Mouse (Mus musculus): ENCODE measurements around the gene Foxred2. TPM values are rescaled to one million over a fixed set of nuclear protein-coding genes. Genes with fewer than 3 reads are reported as not detected.

Foxred2 gene
- polyA plus RNA-seq, 1 experiment = not detected

DNA sequence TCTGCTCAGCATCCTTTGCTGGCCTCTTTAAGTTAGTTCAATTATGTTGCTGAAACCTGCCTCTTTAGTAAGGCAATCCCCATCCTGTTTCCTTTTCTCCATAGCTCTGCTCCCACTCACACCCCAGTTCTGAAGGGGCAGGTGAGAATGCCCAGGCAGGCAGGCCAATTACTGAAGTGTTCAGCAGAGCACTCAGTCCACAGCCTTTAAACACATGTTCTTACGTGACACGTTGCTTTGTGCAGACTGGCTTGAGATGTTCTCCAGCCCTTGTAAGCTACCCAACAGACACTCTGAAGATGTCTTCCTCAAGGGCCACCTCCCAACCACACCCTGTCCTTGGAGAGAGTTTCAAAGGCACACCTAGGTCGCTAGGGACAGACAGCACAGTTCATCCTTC lies 1.5 kb upstream of the Foxred2 start:
- TF ChIP-seq GATA1 (IDR thresholded peaks at IDR 0.05; ENCODE audit: low read length) = no peak

DNA sequence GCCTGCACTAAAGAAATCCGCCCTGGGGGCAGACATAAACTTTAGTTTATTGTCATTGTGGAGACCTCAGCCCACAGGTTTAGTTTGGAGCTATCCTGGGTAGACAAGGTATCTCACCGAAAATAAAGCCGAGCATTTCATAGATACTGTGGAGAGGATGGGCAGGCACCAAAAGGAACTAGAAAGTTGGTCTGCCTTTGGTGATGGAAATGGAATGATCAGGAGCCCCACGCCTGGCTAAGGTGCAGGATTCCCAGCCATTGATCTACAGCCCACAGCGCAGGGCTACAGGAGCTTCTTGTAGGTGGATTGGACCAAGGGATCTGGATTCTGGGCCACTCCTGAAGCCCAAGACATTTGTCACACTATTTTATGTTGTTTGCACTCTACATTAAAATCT lies 1.1 kb upstream of the Foxred2 start:
- no peak for TF ChIP-seq GATA1 (IDR thresholded peaks at IDR 0.05; ENCODE audit: low read length)

DNA sequence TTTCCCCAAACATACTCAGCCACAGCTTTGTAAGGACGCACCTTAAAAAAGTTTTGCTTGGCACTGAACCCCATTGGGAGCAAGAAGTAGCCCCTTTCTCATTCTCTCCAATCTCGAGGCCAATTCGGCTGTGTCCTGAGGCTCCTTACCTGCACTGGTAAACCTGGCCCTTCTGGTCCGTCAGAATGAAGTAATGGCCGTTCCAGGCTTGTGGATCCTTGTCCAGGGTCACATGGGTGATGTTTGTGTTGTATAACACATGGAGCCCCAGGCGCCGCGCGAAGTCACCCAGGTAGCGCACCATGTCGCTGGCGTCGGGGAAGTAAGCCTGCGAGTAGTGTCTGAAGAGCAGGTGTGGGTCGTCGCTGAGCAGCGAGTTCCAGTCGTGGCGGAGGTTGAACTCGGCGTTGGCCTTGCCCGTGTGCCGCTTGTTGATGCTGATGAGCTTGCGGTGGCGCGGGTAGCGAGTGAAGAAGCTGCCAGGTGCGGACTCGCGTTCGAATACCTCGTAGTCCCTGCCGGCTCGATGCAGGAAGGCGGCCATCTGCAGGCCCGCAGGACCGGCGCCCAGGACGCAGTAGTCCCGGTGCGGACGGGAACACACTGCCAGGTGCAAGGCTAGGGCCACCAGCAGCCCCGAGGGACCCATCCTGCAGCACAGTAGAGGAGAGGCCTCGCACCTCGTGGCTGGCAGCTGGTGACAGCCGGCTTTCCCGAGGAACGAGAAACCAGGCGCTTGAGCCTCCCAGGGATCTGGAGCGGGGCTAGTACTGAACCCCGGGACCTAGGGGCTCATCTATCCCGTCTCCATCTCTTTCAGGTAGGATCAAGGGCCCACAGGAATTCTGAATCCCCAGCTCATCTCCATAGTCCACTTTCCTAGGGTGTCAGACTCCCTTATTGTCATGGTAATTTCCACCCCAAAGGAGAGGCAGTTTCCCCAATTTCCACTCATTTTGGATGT lies 800 bp downstream of the Foxred2 start:
- TF ChIP-seq GATA1 (IDR thresholded peaks at IDR 0.05; ENCODE audit: low read length) = no peak

DNA sequence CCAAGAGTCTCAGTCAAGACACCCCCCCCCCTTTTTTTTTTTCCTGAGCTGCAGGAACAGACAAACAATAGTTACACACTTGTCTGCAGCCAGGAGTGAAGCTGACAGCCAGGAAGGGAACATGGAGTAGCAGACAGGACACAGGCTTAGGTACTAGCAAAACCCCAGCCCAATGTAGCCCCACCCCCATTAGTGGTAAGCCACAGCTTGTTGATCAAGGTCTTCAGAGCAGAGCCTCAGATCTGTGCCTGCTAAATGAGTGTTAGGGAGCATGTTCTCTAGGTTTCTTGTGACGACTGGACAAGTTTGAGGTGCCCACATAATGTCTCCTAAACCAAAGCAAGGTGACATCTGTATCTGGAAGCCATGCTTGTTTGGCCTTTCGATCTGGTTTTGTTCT lies 2.2 kb downstream of the Foxred2 start:
- TF ChIP-seq GATA1 (IDR thresholded peaks at IDR 0.05; ENCODE audit: low read length) = no peak

DNA sequence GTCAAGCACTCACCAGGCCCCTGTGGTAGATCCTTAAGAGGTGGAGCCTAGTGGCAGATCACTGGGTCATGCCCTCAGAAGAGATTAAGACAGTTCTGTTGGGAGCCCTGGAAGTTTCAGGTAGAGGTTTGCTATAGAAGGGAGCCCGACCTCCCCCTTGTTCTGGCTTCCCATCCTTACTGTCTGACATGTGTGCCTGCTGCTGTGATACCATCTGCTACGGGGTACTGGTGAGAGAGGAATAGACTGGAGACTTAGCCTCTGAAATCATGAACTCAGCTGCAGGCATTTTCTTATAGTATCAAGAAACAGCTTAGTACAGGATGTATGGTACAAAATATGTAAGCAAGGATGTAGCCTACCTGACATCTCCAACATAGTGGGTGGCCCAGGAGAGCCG lies 3.6 kb downstream of the Foxred2 start:
- TF ChIP-seq GATA1 (IDR thresholded peaks at IDR 0.05; ENCODE audit: low read length) = no peak

DNA sequence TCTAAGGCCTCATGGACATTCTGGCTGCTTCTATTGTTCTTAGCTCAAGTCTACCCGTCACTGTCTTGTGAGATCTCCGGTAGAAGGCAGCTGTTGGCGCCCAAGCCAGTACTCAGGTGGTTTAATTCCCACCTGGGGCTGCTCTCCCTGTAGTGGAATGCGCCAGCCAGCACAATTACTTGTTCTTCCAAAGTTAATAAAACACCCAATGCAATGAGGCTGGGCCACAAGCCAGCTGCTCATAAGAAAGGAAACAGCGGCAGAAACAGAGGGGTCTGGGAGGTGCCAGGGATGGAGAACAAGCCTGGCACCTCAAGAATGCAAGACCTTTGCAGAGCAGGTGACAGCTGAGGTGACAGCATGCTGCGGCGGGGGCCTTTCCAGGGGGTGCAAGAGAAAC lies 7.5 kb downstream of the Foxred2 start:
- no peak for TF ChIP-seq GATA1 (IDR thresholded peaks at IDR 0.05; ENCODE audit: low read length)

DNA sequence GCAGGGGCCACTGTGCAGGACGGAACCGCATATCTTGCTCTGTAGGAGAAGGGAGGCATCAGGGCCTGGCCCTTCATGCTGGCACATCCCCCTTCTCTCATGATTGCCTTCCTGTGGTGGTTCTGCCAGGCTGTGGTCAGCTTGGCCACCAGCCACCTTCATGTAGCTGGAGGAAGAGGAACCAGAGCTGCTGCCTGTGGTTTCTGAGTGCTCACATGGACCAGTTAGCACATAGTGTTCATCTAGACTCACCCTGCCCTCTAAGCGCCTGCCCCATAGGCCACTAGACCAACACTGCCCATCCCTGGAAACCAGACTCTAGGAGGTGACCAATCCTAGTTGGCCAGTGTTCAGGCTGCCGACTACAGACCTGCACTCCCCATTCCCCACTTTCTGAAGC lies 10.8 kb downstream of the Foxred2 start:
- TF ChIP-seq GATA1 (IDR thresholded peaks at IDR 0.05; ENCODE audit: low read length) = no peak

DNA sequence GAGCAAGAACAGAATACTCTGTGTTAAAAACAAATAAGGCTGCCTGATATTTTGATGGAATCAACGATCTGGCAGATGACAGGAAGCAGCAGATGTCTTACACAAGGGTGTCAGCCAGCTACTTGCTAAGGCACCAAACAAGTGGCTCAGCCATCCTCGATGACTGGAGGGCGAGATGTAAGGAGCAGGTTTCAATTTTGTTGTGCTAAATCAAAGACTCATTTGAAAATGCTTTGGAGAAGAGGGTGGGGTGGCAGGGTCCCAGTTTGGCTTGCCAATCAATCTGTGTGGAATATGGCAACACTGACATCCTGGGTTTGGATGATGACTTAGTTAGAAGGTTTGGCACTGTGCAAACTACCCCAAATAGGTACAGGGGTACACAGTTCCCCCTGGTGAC lies 15.0 kb downstream of the Foxred2 start:
- TF ChIP-seq GATA1 (IDR thresholded peaks at IDR 0.05; ENCODE audit: low read length) = no peak

DNA sequence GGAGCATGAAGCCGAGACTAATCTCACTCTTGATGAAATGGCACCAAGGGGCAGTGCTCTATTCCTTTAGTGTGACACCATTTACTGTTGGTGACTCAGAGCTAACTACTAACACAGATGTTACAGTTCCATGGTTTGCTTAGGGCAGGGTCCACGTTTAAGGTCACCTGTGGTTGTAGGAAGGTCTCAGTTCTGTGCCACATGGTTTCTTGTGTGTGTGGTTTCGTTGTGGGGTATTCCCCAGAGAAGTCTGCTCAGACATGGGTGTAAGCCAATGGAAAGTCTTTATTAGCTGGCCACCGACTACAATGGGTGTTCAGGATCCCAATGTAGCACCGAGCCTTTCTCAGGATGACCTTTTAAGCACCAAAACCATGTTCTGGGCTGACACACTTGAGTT lies 18.0 kb downstream of the Foxred2 start:
- TF ChIP-seq GATA1 (IDR thresholded peaks at IDR 0.05; ENCODE audit: low read length) = no peak

DNA sequence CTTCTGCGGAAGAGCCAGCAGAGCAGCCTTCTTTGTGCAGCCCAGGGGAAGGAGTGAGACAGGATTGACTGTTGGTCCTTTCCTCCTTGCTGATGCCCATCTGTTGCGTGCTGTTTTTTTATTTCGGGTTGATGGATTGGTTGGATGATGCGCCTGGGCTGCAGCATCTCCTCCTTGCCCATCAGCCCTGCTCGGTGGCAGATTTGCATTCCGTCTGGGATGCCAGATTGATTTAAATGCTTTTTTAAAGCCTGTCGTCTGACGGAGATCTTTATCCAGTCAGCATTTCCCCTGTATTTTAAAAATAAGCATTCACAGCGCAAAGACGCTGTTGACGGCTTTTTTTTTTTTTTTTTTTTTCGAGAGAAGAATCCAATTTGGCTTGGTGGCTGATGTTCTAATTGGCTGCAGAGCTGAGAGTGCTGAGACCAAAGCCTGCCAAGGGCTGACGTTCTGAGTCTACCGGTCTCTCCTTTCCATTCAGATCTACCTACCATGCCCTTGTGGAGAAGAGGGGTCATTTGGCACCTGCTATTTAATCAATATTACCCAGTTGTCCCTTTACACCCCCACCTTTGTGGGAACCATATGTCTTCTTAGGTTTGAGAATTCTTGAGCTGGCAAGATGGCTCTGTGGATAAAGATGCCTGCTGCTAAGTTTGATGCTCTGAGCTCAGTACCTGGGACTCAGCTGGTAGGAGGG lies 20.7 kb downstream of the Foxred2 start:
- TF ChIP-seq GATA1 (IDR thresholded peaks at IDR 0.05; ENCODE audit: low read length) = no peak

DNA sequence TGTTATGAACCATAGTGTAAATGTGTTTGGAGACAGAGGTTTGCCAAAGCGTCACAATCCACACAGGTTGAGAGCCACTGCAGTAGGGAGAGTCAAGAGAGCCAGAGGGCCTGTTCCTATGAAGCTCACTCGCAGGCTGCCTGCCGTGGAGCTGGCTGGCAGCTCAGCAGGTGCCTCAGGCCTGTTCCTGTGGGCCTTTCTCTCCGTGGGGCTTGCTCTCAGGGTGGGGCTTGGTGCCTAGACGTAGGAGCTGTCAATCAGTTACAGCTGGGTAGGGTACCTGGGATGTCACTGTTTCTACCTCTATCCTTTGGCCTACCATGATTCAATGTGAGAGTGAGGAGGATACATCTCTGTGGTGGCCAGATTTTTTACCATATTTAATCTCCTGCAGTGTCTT lies 21.6 kb downstream of the Foxred2 start:
- TF ChIP-seq GATA1 (IDR thresholded peaks at IDR 0.05; ENCODE audit: low read length) = no peak

DNA sequence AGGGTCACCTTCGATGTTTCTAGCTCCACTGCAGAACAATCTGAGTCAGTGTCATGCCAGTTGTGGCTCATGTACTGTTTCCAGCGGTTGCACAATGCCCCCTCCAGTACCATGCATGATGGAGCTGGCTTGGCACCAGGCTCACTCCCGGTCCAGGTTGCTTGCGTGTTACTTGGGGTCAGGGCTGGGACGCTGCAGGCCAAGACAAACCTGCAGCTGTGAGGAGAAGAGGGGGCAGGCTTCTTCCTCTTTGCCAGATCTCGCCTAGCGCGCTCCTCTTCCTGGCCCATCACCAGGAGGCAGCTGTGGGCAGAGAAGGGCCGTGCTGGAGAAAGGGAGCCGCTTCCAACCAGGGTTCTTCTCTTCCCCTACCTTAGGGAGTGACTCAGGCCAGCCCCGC lies 22.2 kb downstream of the Foxred2 start:
- no peak for TF ChIP-seq GATA1 (IDR thresholded peaks at IDR 0.05; ENCODE audit: low read length)

DNA sequence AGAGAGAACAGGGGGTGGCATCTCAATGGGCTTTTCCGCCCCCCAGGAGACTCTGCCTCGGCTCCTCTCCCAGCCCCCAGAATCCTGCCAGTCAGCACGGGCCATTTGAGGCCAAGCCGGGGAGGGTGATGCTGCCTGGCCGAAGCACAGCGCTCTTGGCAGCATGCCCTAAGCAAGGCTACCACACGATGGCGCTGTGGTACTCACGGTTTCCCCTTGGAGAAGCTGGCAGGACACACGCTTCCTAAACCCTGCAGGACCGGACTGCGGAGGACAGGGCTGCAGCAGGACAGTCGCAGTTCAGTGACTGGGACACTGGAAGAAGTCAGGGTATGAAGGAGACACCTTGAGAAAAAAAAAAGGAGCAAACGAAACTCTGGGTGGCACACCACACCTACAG lies 22.8 kb downstream of the Foxred2 start:
- no peak for TF ChIP-seq GATA1 (IDR thresholded peaks at IDR 0.05; ENCODE audit: low read length)

DNA sequence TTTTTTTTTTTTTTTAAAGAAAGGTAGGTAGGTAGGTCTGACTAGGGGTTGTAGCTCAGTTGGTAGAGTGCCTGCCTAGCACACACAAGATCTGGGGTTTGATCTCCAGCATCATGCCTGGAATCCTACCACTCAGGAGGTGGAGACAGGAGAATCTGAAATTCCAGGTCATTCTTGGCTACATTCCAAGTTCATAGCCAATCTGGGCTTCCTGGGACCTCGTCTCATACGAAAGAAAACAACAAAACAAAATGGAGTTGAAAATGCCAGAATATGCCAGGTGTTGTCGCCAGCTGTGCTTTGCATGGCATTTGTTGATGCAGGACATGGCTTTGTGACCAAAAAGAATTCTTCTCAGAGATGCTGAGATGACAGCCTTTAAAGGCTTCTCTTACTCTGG lies 23.3 kb downstream of the Foxred2 start:
- TF ChIP-seq GATA1 (IDR thresholded peaks at IDR 0.05; ENCODE audit: low read length) = no peak

DNA sequence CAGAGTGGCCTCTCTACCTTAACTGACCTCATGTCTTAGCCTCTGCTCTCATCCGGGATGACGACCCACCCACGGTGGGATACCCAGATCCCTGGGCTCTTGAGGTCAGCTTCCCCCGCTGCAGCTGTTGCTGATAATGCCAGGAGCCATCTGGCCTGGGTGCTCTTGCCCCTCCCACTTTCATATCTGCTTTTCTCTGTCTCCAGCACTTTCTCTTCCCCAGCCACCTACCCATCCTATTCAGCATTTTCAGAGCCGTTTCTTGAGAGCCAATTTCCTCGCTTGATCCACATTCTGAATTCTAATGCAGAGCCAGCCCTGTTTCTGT lies 24.9 kb downstream of the Foxred2 start:
- TF ChIP-seq GATA1 (IDR thresholded peaks at IDR 0.05; ENCODE audit: low read length) = no peak

DNA sequence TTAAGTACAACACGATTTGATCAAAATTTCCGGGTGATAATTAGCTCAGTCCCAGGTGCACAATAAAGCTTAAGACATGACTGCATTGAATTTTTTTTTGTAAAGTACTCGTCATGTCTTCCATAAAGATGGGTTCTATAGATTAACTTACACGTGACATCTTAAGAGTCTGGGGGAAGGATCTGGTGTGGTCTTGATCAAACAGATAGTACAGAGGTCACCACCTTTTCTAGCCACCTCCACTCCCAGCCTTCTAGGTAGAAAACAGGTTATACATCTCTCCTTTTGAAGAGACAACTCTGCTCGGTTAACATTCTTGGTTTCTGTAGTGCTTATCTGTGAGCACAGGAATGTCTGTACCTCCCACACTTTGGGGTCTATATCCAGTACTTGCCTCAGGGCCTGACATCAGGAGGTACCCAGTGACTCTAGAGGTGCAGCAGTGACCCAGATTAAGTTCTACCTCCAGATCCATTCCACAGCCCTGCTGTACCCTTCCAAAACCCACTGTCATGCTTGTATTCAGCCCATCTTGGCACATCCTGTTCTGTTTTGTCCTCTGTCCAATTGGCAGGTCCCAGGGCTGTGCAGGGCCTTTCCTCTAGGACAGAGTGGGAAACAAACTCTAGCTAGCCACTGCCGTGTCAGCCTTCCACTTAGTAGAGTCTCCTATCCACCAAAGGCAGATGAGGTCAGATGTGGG lies 25.4 kb downstream of the Foxred2 start:
- TF ChIP-seq GATA1 (IDR thresholded peaks at IDR 0.05; ENCODE audit: low read length) = no peak
